Mouse (Mus musculus): ENCODE measurements around the gene Map3k5. TPM values are rescaled to one million over a fixed set of nuclear protein-coding genes. Genes with fewer than 3 reads are reported as not detected.

Gene Map3k5
- total and polyA plus RNA-seq, 3 experiments: 0.35 to 0.97 TPM; not detected in 1

DNA sequence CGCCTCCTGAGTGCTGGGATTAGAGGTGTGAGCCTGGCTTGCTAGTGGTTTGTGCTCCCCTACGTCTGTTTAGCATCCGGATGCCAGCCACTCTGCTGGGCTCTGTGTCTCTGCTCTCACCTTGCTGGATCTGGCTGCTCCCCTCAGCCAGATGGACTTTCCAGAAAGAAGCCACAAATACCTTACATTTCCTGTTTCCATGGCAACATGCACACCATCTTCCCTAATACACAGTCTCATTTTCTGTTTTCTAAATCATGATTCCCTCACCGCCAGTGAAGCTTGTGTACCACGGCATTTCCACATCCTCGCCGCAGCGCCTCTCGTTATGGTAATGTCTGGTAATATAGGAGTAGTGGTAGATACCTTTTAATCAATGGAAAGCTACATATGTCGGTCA lies 84.1 kb downstream of the Map3k5 start:
- Histone ChIP-seq H3K4me1 (ENCODE audit: control insufficient read depth in 1 of 2, insufficient read depth in 2 of 2, low read length in 2 of 2) (no peaks in the 10 kb centered on the region), H3K27me3 (ENCODE audit: control insufficient read depth in 1 of 2, insufficient read depth in 2 of 2, low read length in 2 of 2) (no peaks in the 10 kb centered on the region), H3K9me3 (replicated peaks; ENCODE audit: insufficient read depth, low read length) (no peaks in the 10 kb centered on the region), H3K27ac (ENCODE audit: control insufficient read depth, low read depth, low read length) (no peak overlapping the region), H3K9ac (ENCODE audit: control insufficient read depth, low read depth, low read length, poor library complexity, severe bottlenecking) (no peak overlapping the region), H3K79me2 (ENCODE audit: control insufficient read depth, insufficient read depth, low read length, poor library complexity) (no peaks in the 10 kb centered on the region), H3K4me3 (ENCODE audit: control insufficient read depth in 1 of 2, insufficient read depth in 1 of 2, low read depth in 2 of 2, low read length in 2 of 2) (no peak overlapping the region), H3K36me3 (ENCODE audit: control insufficient read depth in 1 of 2, insufficient read depth in 2 of 2, low read length in 2 of 2) (no peaks in the 10 kb centered on the region)
- DNase-seq (ENCODE audit: low read depth, low spot score): no peak
- TF ChIP-seq GATA1 (IDR thresholded peaks at IDR 0.05; ENCODE audit: low read depth, low read length) (no peak), MYC (IDR thresholded peaks at IDR 0.05; ENCODE audit: low read depth, low read length) (no peak), RCOR1 (IDR thresholded peaks at IDR 0.05; ENCODE audit: low read depth, low read length) (no peak), TBP (IDR thresholded peaks at IDR 0.05; ENCODE audit: low read depth, low read length) (no peak), ZKSCAN1 (IDR thresholded peaks at IDR 0.05; ENCODE audit: low read depth, low read length) (no peak), CTCF (IDR thresholded peaks at IDR 0.05 in 2 of 3, conservative IDR thresholded peaks at IDR 0.05 in 1 of 3; ENCODE audit: control insufficient read depth in 1 of 3, insufficient read depth in 1 of 3, low read depth in 2 of 3, low read length in 3 of 3, poor library complexity in 1 of 3, severe bottlenecking in 1 of 3) (no peak), MAFK (IDR thresholded peaks at IDR 0.05; ENCODE audit: borderline replicate concordance, low read depth, low read length) (no peak), MYB (IDR thresholded peaks at IDR 0.05; ENCODE audit: low read depth, low read length) (no peak), USF2 (IDR thresholded peaks at IDR 0.05; ENCODE audit: borderline replicate concordance in 1 of 2, insufficient read depth in 1 of 2, low read depth in 1 of 2, low read length in 2 of 2) (no peak), ELF1 (IDR thresholded peaks at IDR 0.05; ENCODE audit: low read depth, low read length) (no peak)

- TF ChIP-seq EP300 (IDR thresholded peaks at IDR 0.05; ENCODE audit: low read depth in 1 of 2, low read length in 2 of 2) (no peak), ZC3H11A (IDR thresholded peaks at IDR 0.05; ENCODE audit: low read depth, low read length) (no peak), GABPA (IDR thresholded peaks at IDR 0.05; ENCODE audit: low read depth, low read length) (no peak), ZNF384 (IDR thresholded peaks at IDR 0.05; ENCODE audit: low read depth, low read length) (no peak), POLR2AphosphoS2 (IDR thresholded peaks at IDR 0.05; ENCODE audit: low read length) (no peak)
Observed at GRCm38 (mm10) chr10:20018806-20019205, 84.5 kb downstream of the Map3k5 start.

DNA sequence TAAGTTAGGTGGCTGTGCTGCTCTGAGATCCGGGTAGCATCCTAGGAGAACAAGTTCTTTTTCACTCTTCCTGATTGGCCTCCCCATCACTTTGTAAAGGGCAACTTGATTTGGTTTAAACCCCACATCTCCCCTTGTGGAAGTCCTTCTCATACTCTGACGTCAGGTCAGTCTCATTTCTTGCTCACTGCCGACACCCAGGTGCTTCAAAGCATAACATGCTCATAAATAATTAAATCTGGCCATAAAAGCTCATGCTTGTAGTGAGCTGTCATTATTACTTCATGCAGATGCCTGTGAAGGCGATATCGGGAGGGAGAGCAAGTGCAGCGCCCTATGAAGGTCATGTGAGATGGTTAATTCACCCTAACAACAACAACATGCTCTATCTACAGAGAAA lies 87.0 kb downstream of the Map3k5 start:
- DNase-seq (ENCODE audit: low read depth, low spot score): no peak
- no peaks in the 10 kb centered on the region for H3K9me3 ChIP-seq (replicated peaks; ENCODE audit: insufficient read depth, low read length)
- no peaks in the 10 kb centered on the region for H3K79me2 ChIP-seq (ENCODE audit: control insufficient read depth, insufficient read depth, low read length, poor library complexity)
- no peak overlapping the region for H3K4me3 ChIP-seq (ENCODE audit: control insufficient read depth in 1 of 2, insufficient read depth in 1 of 2, low read depth in 2 of 2, low read length in 2 of 2)
- H3K4me1 ChIP-seq (ENCODE audit: control insufficient read depth in 1 of 2, insufficient read depth in 2 of 2, low read length in 2 of 2): no peaks in the 10 kb centered on the region
- no peak overlapping the region for H3K27ac ChIP-seq (ENCODE audit: control insufficient read depth, low read depth, low read length)
- no peaks in the 10 kb centered on the region for H3K36me3 ChIP-seq (ENCODE audit: control insufficient read depth in 1 of 2, insufficient read depth in 2 of 2, low read length in 2 of 2)
- no peak overlapping the region for H3K9ac ChIP-seq (ENCODE audit: control insufficient read depth, low read depth, low read length, poor library complexity, severe bottlenecking)
- no peaks in the 10 kb centered on the region for H3K27me3 ChIP-seq (ENCODE audit: control insufficient read depth in 1 of 2, insufficient read depth in 2 of 2, low read length in 2 of 2)
- TF ChIP-seq MAZ (IDR thresholded peaks at IDR 0.05; ENCODE audit: low read depth, low read length): no peak
- no peak for TF ChIP-seq RAD21 (IDR thresholded peaks at IDR 0.05; ENCODE audit: low read depth, low read length)
- TF ChIP-seq MXI1 (IDR thresholded peaks at IDR 0.05; ENCODE audit: low read depth, low read length): no peak
- TF ChIP-seq NRF1 (IDR thresholded peaks at IDR 0.05; ENCODE audit: insufficient read depth, low read depth, low read length, poor library complexity, severe bottlenecking): no peak
- TF ChIP-seq CHD2 (IDR thresholded peaks at IDR 0.05; ENCODE audit: low read length): no peak
- TF ChIP-seq USF1 (IDR thresholded peaks at IDR 0.05; ENCODE audit: low read depth, low read length): no peak
- no peak for TF ChIP-seq UBTF (IDR thresholded peaks at IDR 0.05; ENCODE audit: borderline replicate concordance, insufficient read depth, low read depth, low read length)
- TF ChIP-seq MYB (IDR thresholded peaks at IDR 0.05; ENCODE audit: low read depth, low read length): no peak
- no peak for TF ChIP-seq E2F4 (IDR thresholded peaks at IDR 0.05; ENCODE audit: borderline replicate concordance, low read depth, low read length)
- TF ChIP-seq KAT2A (conservative IDR thresholded peaks at IDR 0.05; ENCODE audit: low read depth, low read length): no peak
- TF ChIP-seq ZKSCAN1 (IDR thresholded peaks at IDR 0.05; ENCODE audit: low read depth, low read length): no peak
- no peak for TF ChIP-seq TAL1 (IDR thresholded peaks at IDR 0.05; ENCODE audit: low read length)
- TF ChIP-seq MAX (IDR thresholded peaks at IDR 0.05; ENCODE audit: low read length): no peak
- no peak for TF ChIP-seq SMC3 (IDR thresholded peaks at IDR 0.05; ENCODE audit: low read depth, low read length)
- TF ChIP-seq POLR2A (IDR thresholded peaks at IDR 0.05; ENCODE audit: control insufficient read depth in 1 of 2, insufficient read depth in 1 of 2, low read depth in 1 of 2, low read length in 2 of 2, poor library complexity in 1 of 2): no peak
- no peak for TF ChIP-seq MAFK (IDR thresholded peaks at IDR 0.05; ENCODE audit: borderline replicate concordance, low read depth, low read length)

More at GRCm38 (mm10) chr10:20018806-20019205, 84.5 kb downstream of the Map3k5 start:
- no peak overlapping the region for H3K4me3 ChIP-seq (ENCODE audit: control insufficient read depth in 1 of 2, insufficient read depth in 1 of 2, low read depth in 2 of 2, low read length in 2 of 2)
- no peaks in the 10 kb centered on the region for H3K36me3 ChIP-seq (ENCODE audit: control insufficient read depth in 1 of 2, insufficient read depth in 2 of 2, low read length in 2 of 2)
- no peaks in the 10 kb centered on the region for H3K79me2 ChIP-seq (ENCODE audit: control insufficient read depth, insufficient read depth, low read length, poor library complexity)
- H3K4me1 ChIP-seq (ENCODE audit: control insufficient read depth in 1 of 2, insufficient read depth in 2 of 2, low read length in 2 of 2): no peaks in the 10 kb centered on the region
- H3K27ac ChIP-seq (ENCODE audit: control insufficient read depth, low read depth, low read length): no peak overlapping the region
- H3K9ac ChIP-seq (ENCODE audit: control insufficient read depth, low read depth, low read length, poor library complexity, severe bottlenecking): no peak overlapping the region
- no peak for DNase-seq (ENCODE audit: low read depth, low spot score)
- no peaks in the 10 kb centered on the region for H3K27me3 ChIP-seq (ENCODE audit: control insufficient read depth in 1 of 2, insufficient read depth in 2 of 2, low read length in 2 of 2)
- no peaks in the 10 kb centered on the region for H3K9me3 ChIP-seq (replicated peaks; ENCODE audit: insufficient read depth, low read length)
